Mouse (Mus musculus): ENCODE data around the gene Cdc5l. TPM values are rescaled to one million over a fixed set of nuclear protein-coding genes. Genes with fewer than 3 reads are reported as not detected.

The Cdc5l gene
- polyA plus RNA-seq, 1 experiment: 6.0 TPM

- H3K27ac ChIP-seq (ENCODE audit: insufficient read depth, low read length): no peak overlapping the region
- peaks cover 5% of the 10 kb centered on the region; the same call in 1 of the 2 replicates for H3K4me1 ChIP-seq (ENCODE audit: control insufficient read depth, insufficient read depth, insufficient read length)
- H3K4me3 ChIP-seq (ENCODE audit: extremely low read depth, insufficient read depth, insufficient read length): no peak overlapping the region
- H3K36me3 ChIP-seq (ENCODE audit: control insufficient read depth, insufficient read depth, low read length): no peaks in the 10 kb centered on the region
- H3K27me3 ChIP-seq (ENCODE audit: control insufficient read depth, insufficient read depth, low read length): no peaks in the 10 kb centered on the region
- no peak for TF ChIP-seq POLR2A (IDR thresholded peaks at IDR 0.05; ENCODE audit: low read depth, low read length)
- TF ChIP-seq CTCF (IDR thresholded peaks at IDR 0.05; ENCODE audit: extremely low read depth, insufficient read depth, insufficient read length, insufficient replicate concordance): no peak
- no peak for DNase-seq (ENCODE audit: low read depth in 1 of 2, low spot score in 2 of 2)
- WGBS: 79% methylated on average over 7 of the region's 7 CpGs
Measured at GRCm38 (mm10) chr17:45470726-45471125, 37.2 kb upstream of the Cdc5l start.

GRCm38 (mm10) chr17:45468302-45468701 lies 34.8 kb upstream of the Cdc5l start:
- Histone ChIP-seq H3K27me3 (ENCODE audit: control insufficient read depth, insufficient read depth, low read length) (no peaks in the 10 kb centered on the region), H3K4me1 (ENCODE audit: control insufficient read depth, insufficient read depth, insufficient read length) (no peaks in the 10 kb centered on the region), H3K4me3 (ENCODE audit: extremely low read depth, insufficient read depth, insufficient read length) (no peak overlapping the region), H3K36me3 (ENCODE audit: control insufficient read depth, insufficient read depth, low read length) (no peaks in the 10 kb centered on the region), H3K27ac (ENCODE audit: insufficient read depth, low read length) (no peak overlapping the region)
- TF ChIP-seq CTCF (IDR thresholded peaks at IDR 0.05; ENCODE audit: extremely low read depth, insufficient read depth, insufficient read length, insufficient replicate concordance): no peak
- TF ChIP-seq POLR2A (IDR thresholded peaks at IDR 0.05; ENCODE audit: low read depth, low read length): no peak
- DNase-seq (ENCODE audit: low read depth in 1 of 2, low spot score in 2 of 2): no peak
- WGBS: 84% methylated on average over 5 of the region's 5 CpGs

- TF ChIP-seq POLR2A (IDR thresholded peaks at IDR 0.05; ENCODE audit: low read depth, low read length): no peak
- TF ChIP-seq CTCF (IDR thresholded peaks at IDR 0.05; ENCODE audit: extremely low read depth, insufficient read depth, insufficient read length, insufficient replicate concordance): no peak
- no peak for DNase-seq (ENCODE audit: low read depth in 1 of 2, low spot score in 2 of 2)
- Histone ChIP-seq H3K4me1 (ENCODE audit: control insufficient read depth, insufficient read depth, insufficient read length) (no peaks in the 10 kb centered on the region), H3K4me3 (ENCODE audit: extremely low read depth, insufficient read depth, insufficient read length) (no peak overlapping the region), H3K36me3 (ENCODE audit: control insufficient read depth, insufficient read depth, low read length) (no peaks in the 10 kb centered on the region), H3K27ac (ENCODE audit: insufficient read depth, low read length) (no peak overlapping the region), H3K27me3 (ENCODE audit: control insufficient read depth, insufficient read depth, low read length) (no peaks in the 10 kb centered on the region)
- 63% methylated on average over 2 of the region's 2 CpGs for WGBS
Measured at GRCm38 (mm10) chr17:45466701-45467100, 33.2 kb upstream of the Cdc5l start.

GRCm38 (mm10) chr17:45464255-45464654 lies 30.7 kb upstream of the Cdc5l start:
- TF ChIP-seq CTCF (IDR thresholded peaks at IDR 0.05; ENCODE audit: extremely low read depth, insufficient read depth, insufficient read length, insufficient replicate concordance): no peak
- no peak for TF ChIP-seq POLR2A (IDR thresholded peaks at IDR 0.05; ENCODE audit: low read depth, low read length)
- 88% methylated on average over 9 of the region's 9 CpGs for WGBS

GRCm38 (mm10) chr17:45462506-45462905 lies 29.0 kb upstream of the Cdc5l start:
- TF ChIP-seq CTCF (IDR thresholded peaks at IDR 0.05; ENCODE audit: extremely low read depth, insufficient read depth, insufficient read length, insufficient replicate concordance) (no peak), POLR2A (IDR thresholded peaks at IDR 0.05; ENCODE audit: low read depth, low read length) (no peak)
- WGBS: 93% methylated on average over 4 of the region's 4 CpGs
- no peak overlapping the region for H3K27ac ChIP-seq (ENCODE audit: insufficient read depth, low read length)

More at GRCm38 (mm10) chr17:45464255-45464654, 30.7 kb upstream of the Cdc5l start:
- H3K4me3 ChIP-seq (ENCODE audit: extremely low read depth, insufficient read depth, insufficient read length): no peak overlapping the region
- no peak overlapping the region for H3K27ac ChIP-seq (ENCODE audit: insufficient read depth, low read length)
- no peaks in the 10 kb centered on the region for H3K4me1 ChIP-seq (ENCODE audit: control insufficient read depth, insufficient read depth, insufficient read length)
- no peak for DNase-seq (ENCODE audit: low read depth in 1 of 2, low spot score in 2 of 2)
- no peaks in the 10 kb centered on the region for H3K36me3 ChIP-seq (ENCODE audit: control insufficient read depth, insufficient read depth, low read length)
- no peaks in the 10 kb centered on the region for H3K27me3 ChIP-seq (ENCODE audit: control insufficient read depth, insufficient read depth, low read length)

GRCm38 (mm10) chr17:45459062-45459461 lies 25.5 kb upstream of the Cdc5l start:
- no peak overlapping the region for H3K27ac ChIP-seq (ENCODE audit: insufficient read depth, low read length)
- H3K4me1 ChIP-seq (ENCODE audit: control insufficient read depth, insufficient read depth, insufficient read length): no peaks in the 10 kb centered on the region
- H3K4me3 ChIP-seq (ENCODE audit: extremely low read depth, insufficient read depth, insufficient read length): no peak overlapping the region
- 92% methylated on average over 8 of the region's 8 CpGs for WGBS
- H3K27me3 ChIP-seq (ENCODE audit: control insufficient read depth, insufficient read depth, low read length): no peaks in the 10 kb centered on the region
- no peaks in the 10 kb centered on the region for H3K36me3 ChIP-seq (ENCODE audit: control insufficient read depth, insufficient read depth, low read length)
- DNase-seq (ENCODE audit: low read depth in 1 of 2, low spot score in 2 of 2): no peak
- no peak for TF ChIP-seq POLR2A (IDR thresholded peaks at IDR 0.05; ENCODE audit: low read depth, low read length)
- TF ChIP-seq CTCF (IDR thresholded peaks at IDR 0.05; ENCODE audit: extremely low read depth, insufficient read depth, insufficient read length, insufficient replicate concordance): no peak

More at GRCm38 (mm10) chr17:45462506-45462905, 29.0 kb upstream of the Cdc5l start:
- no peaks in the 10 kb centered on the region for H3K27me3 ChIP-seq (ENCODE audit: control insufficient read depth, insufficient read depth, low read length)
- DNase-seq (ENCODE audit: low read depth in 1 of 2, low spot score in 2 of 2): no peak
- H3K4me3 ChIP-seq (ENCODE audit: extremely low read depth, insufficient read depth, insufficient read length): no peak overlapping the region
- H3K36me3 ChIP-seq (ENCODE audit: control insufficient read depth, insufficient read depth, low read length): no peaks in the 10 kb centered on the region
- H3K4me1 ChIP-seq (ENCODE audit: control insufficient read depth, insufficient read depth, insufficient read length): no peaks in the 10 kb centered on the region

- H3K27me3 ChIP-seq (ENCODE audit: control insufficient read depth, insufficient read depth, low read length): no peaks in the 10 kb centered on the region
- TF ChIP-seq POLR2A (IDR thresholded peaks at IDR 0.05; ENCODE audit: low read depth, low read length) (no peak), CTCF (IDR thresholded peaks at IDR 0.05; ENCODE audit: extremely low read depth, insufficient read depth, insufficient read length, insufficient replicate concordance) (no peak)
- no peaks in the 10 kb centered on the region for H3K36me3 ChIP-seq (ENCODE audit: control insufficient read depth, insufficient read depth, low read length)
- no peak overlapping the region for H3K4me3 ChIP-seq (ENCODE audit: extremely low read depth, insufficient read depth, insufficient read length)
- no peaks in the 10 kb centered on the region for H3K4me1 ChIP-seq (ENCODE audit: control insufficient read depth, insufficient read depth, insufficient read length)
- no peak overlapping the region for H3K27ac ChIP-seq (ENCODE audit: insufficient read depth, low read length)
- 73% methylated on average over 4 of the region's 4 CpGs for WGBS
- DNase-seq (ENCODE audit: low read depth in 1 of 2, low spot score in 2 of 2): no peak
Measured at GRCm38 (mm10) chr17:45458516-45458915, 25.0 kb upstream of the Cdc5l start.

All from spleen, adult 2 months (tissue).